In genomic region chr16:62854191-62855068, GRCm38 (mm10) we compare ENCODE assay signal across 8 mouse cellular contexts. TPM values are rescaled to one million over a fixed set of nuclear protein-coding genes. Genes with fewer than 3 reads are reported as not detected.
DNase-seq lines count a peak whose midpoint lies in the region.

Gene Pros1, plus strand, starts transcription at chr16:62854307.

- peak; percentile 54 for DNase-seq in R1 (ENCODE audit: low read depth, low spot score)
- peak; percentile 36 to 50 for DNase-seq in cerebellum, postnatal 25 days
- DNase-seq in gastrocnemius, postnatal 25 days, result peak; percentile 80
- peak; percentile 65 for DNase-seq in induced T-regulatory cell, adult 2 months (ENCODE audit: low read depth)
- DNase-seq in left cerebral cortex, postnatal 4 days, result peak; percentile 48
- DNase-seq in mesoderm, embryonic 11.5 days (ENCODE audit: low read depth, low spot score), result peak; percentile 59
- DNase-seq in right cerebral cortex, postnatal 4 days, result peak; percentile 39
- DNase-seq in natural killer cell, adult 2 months (ENCODE audit: low spot score in 2 of 2), result no peak

- intact Hi-C loops in left cerebral cortex, postnatal 4 days (cut with DNase I), result no loop called here

RNA-seq across cellular contexts. Expression of gene Pros1, which starts in this region (rescaled TPM):
- total RNA-seq in gastrocnemius, postnatal 25 days (2021), result 1 to 10 TPM; 7.3 to 9.2 TPM
- total RNA-seq in left cerebral cortex, postnatal 4 days (2021), result 1 to 10 TPM; 7.0 to 7.8 TPM

Comparison
In these comparisons a context has a peak if more than half of its experiments do, and no peak if none do; other contexts are left out.
1. DNase-seq: peak in R1 (single experiment), cerebellum, postnatal 25 days (2 of 2), gastrocnemius, postnatal 25 days (single experiment), induced T-regulatory cell, adult 2 months (single experiment), left cerebral cortex, postnatal 4 days (single experiment), mesoderm, embryonic 11.5 days (single experiment) and right cerebral cortex, postnatal 4 days (single experiment); none in natural killer cell, adult 2 months (0 of 2).